Mouse (Mus musculus): Measurements from ENCODE around the gene M1ap. TPM values are rescaled to one million over a fixed set of nuclear protein-coding genes. Genes with fewer than 3 reads are reported as not detected.
A peak's percentile ranks its signal among the peaks of the same experiment; 100 is the strongest.

M1ap gene
- total RNA-seq, 2 experiments from 2014 or later = 0.13 TPM; not detected in 1

DNA sequence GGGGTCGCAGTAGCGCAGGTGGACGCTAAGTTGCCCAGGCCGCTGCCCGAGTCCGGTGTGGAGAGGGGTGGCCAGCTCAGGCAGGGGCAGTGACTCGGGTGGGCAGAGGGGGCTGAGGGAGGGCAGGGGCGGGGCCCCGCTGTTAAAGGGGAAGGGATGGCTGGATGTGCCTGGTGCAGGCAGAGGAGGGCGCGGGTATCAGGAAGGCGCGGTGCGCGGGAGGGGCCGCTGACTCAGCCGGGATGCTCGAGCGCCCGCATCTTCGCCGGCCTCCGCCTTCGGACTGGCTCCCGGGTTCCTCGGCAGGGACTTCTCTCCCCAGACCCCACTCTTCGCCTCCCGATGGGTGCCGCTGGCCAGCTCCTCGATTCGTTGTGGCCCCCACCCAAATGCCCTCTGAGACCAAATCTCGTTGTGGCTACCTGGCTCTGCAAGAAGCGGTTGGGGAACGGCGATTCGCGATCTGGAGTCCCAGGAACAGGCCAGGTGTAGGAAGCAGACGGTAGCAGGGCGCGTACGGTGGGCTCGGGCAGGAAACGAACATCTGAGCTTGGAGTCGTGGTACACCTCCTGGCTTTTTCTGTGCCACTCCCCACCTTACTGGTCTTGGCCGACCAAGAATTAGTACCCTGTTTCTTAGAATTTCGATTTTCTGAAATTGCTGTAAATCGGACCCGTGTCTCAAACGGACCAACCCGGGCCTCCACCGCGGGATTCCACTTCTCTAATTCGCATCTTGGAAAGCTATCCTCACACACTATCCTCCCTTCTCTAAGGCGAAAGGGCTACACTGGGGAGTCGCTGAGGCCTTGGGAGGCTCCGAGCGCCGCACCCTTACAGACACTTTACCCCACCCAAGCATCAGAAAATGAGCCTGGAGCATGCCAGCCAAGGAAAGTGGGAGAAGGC is 123.9 kb downstream of the M1ap start:
- DNase-seq = peak; percentile 38 to 43

DNA sequence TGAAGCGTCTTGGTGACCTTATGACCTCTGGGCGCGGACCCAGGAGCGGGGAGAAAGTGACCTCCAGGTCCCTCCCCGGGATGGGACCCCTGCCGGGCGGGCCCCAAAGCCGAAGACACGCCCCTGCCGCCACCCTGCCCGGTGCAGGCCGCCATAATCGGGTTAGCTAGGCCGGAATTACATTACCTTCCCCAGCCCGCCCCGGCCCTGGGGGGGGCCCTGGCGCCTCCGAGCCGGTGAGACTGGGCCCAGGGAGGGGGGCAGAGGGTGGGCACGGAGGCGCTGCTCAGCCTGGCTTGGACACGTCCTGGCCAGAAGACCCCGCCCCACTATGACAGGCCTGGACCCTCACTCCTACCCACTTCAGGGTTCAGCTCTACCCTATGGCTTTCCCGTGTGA is 124.5 kb downstream of the M1ap start:
- peak; percentile 37 to 48 for DNase-seq

DNA sequence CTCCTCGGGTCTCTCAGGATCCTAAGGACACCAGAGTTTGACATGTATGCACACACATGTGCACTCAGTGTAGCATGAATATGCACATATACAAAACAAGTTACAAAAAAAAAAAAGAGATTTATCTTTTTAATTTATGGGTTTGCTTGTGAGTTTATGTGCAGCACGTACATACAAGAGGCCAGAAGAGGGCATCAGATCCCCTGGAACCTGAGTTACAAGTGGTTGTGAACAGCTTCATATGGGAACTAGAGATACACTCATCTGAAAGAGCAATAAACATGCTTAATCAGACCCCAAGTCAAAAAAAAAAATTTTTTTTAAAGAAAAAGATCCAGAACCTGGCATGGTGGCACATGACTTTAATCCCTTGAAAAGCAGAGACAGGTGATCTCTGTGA is 128.3 kb downstream of the M1ap start:
- DNase-seq = peak in 1 of 2 experiments; percentile 37

- peak; percentile 55 to 65 for DNase-seq
Measured at GRCm38 (mm10) chr6:83077630-83078323, 131.1 kb downstream of the M1ap start, which contains the start of gene Pcgf1. Gene Pcgf1, plus strand, starts transcription at chr6:83077869.

GRCm38 (mm10) chr6:83078324-83078858 is 131.7 kb downstream of the M1ap start:
- DNase-seq = peak; percentile 98 to 99

Small RNA genes within 50 kb of the gene (microRNA-seq; reads per million reads assigned to microRNA genes)
- not detected for gene Mir7040

Other genes starting within 250 kb of the M1ap start
- 10 to 100 TPM; 43.1 to 50.3 TPM for gene Pole4, start 241.5 kb upstream of the M1ap start, total RNA-seq (2021)
- gene Hk2, start 172.4 kb upstream of the M1ap start, total RNA-seq (2021) = 10 to 100 TPM; 77.2 to 98.0 TPM
- under 1 TPM; 0.66 to 0.69 TPM for gene Sema4f, start 7.1 kb upstream of the M1ap start, total RNA-seq (2021)
- 10 to 100 TPM in 1 of 2 experiments, 1 to 10 TPM in 1; 9.9 to 13.8 TPM for gene Dok1, start 86.6 kb downstream of the M1ap start, total RNA-seq (2021)
- gene Loxl3, start 87.3 kb downstream of the M1ap start, total RNA-seq (2021) = 1 to 10 TPM; 3.3 to 3.5 TPM
- 100 to 1,000 TPM; 173 to 185 TPM for gene Aup1, start 107.6 kb downstream of the M1ap start, total RNA-seq (2021)
- gene Htra2, start 108.4 kb downstream of the M1ap start, total RNA-seq (2021) = 10 to 100 TPM; 51.8 to 58.4 TPM
- gene Dqx1, start 110.9 kb downstream of the M1ap start, total RNA-seq (2021) = 1 to 10 TPM; 2.0 to 2.9 TPM
- 1 to 10 TPM; 7.5 to 8.9 TPM for gene Tlx2, start 123.4 kb downstream of the M1ap start, total RNA-seq (2021)
- 10 to 100 TPM; 30.9 to 38.9 TPM for gene Pcgf1, start 131.0 kb downstream of the M1ap start, total RNA-seq (2021)
- 10 to 100 TPM in 1 of 2 experiments, 1 to 10 TPM in 1; 7.9 to 15.5 TPM for gene Lbx2, start 139.5 kb downstream of the M1ap start, total RNA-seq (2021)
- 1 to 10 TPM; 3.6 to 4.1 TPM for gene Ccdc142, start 154.7 kb downstream of the M1ap start, total RNA-seq (2021)
- 1 to 10 TPM; 5.2 to 5.9 TPM for gene Gm42688, start 154.7 kb downstream of the M1ap start, total RNA-seq (2021)
- 100 to 1,000 TPM; 103 to 109 TPM for gene Mrpl53, start 162.1 kb downstream of the M1ap start, total RNA-seq (2021)
- 10 to 100 TPM; 58.3 to 77.1 TPM for gene Mogs, start 168.6 kb downstream of the M1ap start, total RNA-seq (2021)
- 10 to 100 TPM; 69.8 to 90.1 TPM for gene Wbp1, start 174.7 kb downstream of the M1ap start, total RNA-seq (2021)
- 10 to 100 TPM; 22.4 to 25.2 TPM for gene Ino80b, start 178.5 kb downstream of the M1ap start, total RNA-seq (2021)
- gene Rtkn, start 188.6 kb downstream of the M1ap start, total RNA-seq (2021) = 10 to 100 TPM in 1 of 2 experiments, 1 to 10 TPM in 1; 5.1 to 14.0 TPM
- gene Wdr54, start 209.5 kb downstream of the M1ap start, total RNA-seq (2021) = 1 to 10 TPM; 1.8 to 3.1 TPM
- gene 1700003E16Rik, start 209.5 kb downstream of the M1ap start, total RNA-seq (2021) = under 1 TPM; 0.43 to 0.66 TPM
- gene Dctn1, start 219.0 kb downstream of the M1ap start, total RNA-seq (2021) = 100 to 1,000 TPM; 127 to 132 TPM

Data from adrenal gland, postnatal 36 days (tissue).